Mouse (Mus musculus) G1E (cell line): ENCODE results near the gene Otud3.
"Not testable (repeated sequence)": the region's sequence is repeated elsewhere in the genome, so short reads cannot be mapped to it uniquely, and the experiment has no call there.

Experiments
- CTCF ChIP-seq: IDR thresholded peaks from 2 replicates; pipeline ENCODE4 v1.5.1; 2012; ENCODE audit warnings: low read depth, low read length, inconsistent platforms, mixed read lengths
- GATA1 ChIP-seq: IDR thresholded peaks from 2 replicates; pipeline ENCODE4 v1.6.1; 2012; ENCODE audit warnings: borderline replicate concordance, low read length, inconsistent platforms, mixed read lengths
- TAL1 ChIP-seq: conservative IDR thresholded peaks from 2 replicates; pipeline ENCODE4 v1.6.1; 2012; ENCODE audit warnings: low read depth, low read length, inconsistent platforms, mixed read lengths

- not testable (repeated sequence) for TF ChIP-seq CTCF, GATA1, TAL1
These were observed 38.5 kb downstream of the Otud3 start for GRCm38 (mm10) chr4:138875275-138875674.
